Mouse (Mus musculus): ENCODE data around the gene Mettl4. TPM values are rescaled to one million over a fixed set of nuclear protein-coding genes. Genes with fewer than 3 reads are reported as not detected.
A peak's percentile ranks its signal among the peaks of the same experiment; 100 is the strongest.
"Not testable (repeated sequence)": the region's sequence is repeated elsewhere in the genome, so short reads cannot be mapped to it uniquely, and the experiment has no call there.

Mettl4 gene
- polyA plus RNA-seq, 1 experiment from 2014 or later, result 6.5 TPM

DNA sequence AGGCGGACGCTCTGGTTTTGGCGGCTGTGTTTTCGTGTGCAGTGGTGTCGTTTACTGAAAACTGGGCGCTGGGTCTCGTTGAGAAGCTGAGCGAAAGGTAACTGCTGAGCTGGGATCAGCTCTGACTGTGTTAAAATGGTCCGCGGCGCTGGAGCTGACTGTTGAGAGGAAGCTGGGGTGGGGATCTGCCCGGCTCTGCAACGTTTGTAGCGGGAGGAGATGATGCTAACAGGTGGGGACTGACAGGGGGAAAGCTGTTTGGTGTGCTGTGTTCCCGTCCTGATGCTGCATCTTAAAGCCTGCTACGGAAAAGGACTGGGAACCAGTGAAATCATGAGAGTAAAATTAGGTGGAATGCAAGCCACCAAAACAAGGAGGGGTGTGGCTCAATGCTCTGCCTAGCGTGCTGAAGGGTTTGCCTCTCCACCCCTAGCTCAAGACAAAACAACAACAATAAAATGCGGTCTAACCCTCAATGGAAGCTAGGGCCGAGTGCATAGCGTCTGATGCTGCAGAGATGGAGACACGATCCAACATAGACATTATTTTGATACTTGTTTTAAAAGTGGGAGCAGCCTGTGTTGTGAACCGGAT is 414 bp upstream of the Mettl4 start:
- Histone ChIP-seq H3K9me3 (ENCODE audit: control insufficient read depth) (no peaks in the 10 kb centered on the region), H3K4me3 (ENCODE audit: low read depth, low read length) (peak overlapping the region; percentile 68), H3K9ac (ENCODE audit: low read depth, low read length) (peak overlapping the region; percentile 78), H3K4me2 (replicated peaks; ENCODE audit: low read depth) (peak overlapping the region; percentile 74), H3K4me1 (replicated peaks; ENCODE audit: control insufficient read depth, insufficient read depth, low read length) (no peaks in the 10 kb centered on the region), H3K36me3 (ENCODE audit: control insufficient read depth, insufficient read depth) (no peaks in the 10 kb centered on the region), H3K27ac (ENCODE audit: low read depth, low read length) (peak overlapping the region; percentile 94; the same call in 1 of the 2 replicates), H3K27me3 (replicated peaks; ENCODE audit: control insufficient read depth, insufficient read depth, low read length) (no peaks in the 10 kb centered on the region)
- peak; percentile 31; the same call in 1 of the 2 replicates for ATAC-seq
- WGBS, result 1% methylated on average over 22 of the region's 22 CpGs
- TF ChIP-seq CTCF (IDR thresholded peaks at IDR 0.05; ENCODE audit: low read depth), result no peak

- WGBS, result 94% methylated on average over 4 of the region's 4 CpGs
- H3K4me1 ChIP-seq (replicated peaks; ENCODE audit: control insufficient read depth, insufficient read depth, low read length), result no peaks in the 10 kb centered on the region
- no peaks in the 10 kb centered on the region for H3K9me3 ChIP-seq (ENCODE audit: control insufficient read depth)
- peaks cover 12% of the 10 kb centered on the region; the same call in 1 of the 2 replicates for H3K36me3 ChIP-seq (ENCODE audit: control insufficient read depth, insufficient read depth)
- no peak overlapping the region for H3K27ac ChIP-seq (ENCODE audit: low read depth, low read length)
- TF ChIP-seq CTCF (IDR thresholded peaks at IDR 0.05; ENCODE audit: low read depth), result no peak
- no peak overlapping the region for H3K4me2 ChIP-seq (replicated peaks; ENCODE audit: low read depth)
- no peak overlapping the region for H3K9ac ChIP-seq (ENCODE audit: low read depth, low read length)
- no peaks in the 10 kb centered on the region for H3K27me3 ChIP-seq (replicated peaks; ENCODE audit: control insufficient read depth, insufficient read depth, low read length)
- no peak for ATAC-seq
- H3K4me3 ChIP-seq (ENCODE audit: low read depth, low read length), result no peak overlapping the region
Measured at GRCm38 (mm10) chr17:94738173-94738572, 11.6 kb downstream of the Mettl4 start.

DNA sequence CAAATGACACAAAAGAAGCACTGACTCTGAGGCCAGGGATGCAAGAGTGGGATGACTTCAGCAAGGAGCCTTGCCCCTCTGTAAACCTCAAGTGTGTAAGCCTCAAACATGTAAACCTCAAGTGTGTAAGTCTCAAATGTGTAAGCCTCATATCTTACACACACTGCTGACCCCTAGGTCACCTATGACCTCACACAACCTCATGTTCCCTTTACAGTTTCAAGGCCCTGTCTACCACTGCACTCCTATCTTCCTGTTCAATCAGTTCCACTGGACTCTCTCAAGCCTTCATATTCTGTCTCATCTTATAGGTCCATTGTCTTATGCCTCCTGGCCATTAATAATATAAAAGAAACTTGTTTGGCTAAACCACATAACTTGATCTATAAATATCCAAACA is 13.9 kb downstream of the Mettl4 start:
- no peak overlapping the region for H3K4me3 ChIP-seq (ENCODE audit: low read depth, low read length)
- H3K27me3 ChIP-seq (replicated peaks; ENCODE audit: control insufficient read depth, insufficient read depth, low read length), result no peaks in the 10 kb centered on the region
- no peaks in the 10 kb centered on the region for H3K9me3 ChIP-seq (ENCODE audit: control insufficient read depth)
- peaks cover 16% of the 10 kb centered on the region; the same call in 1 of the 2 replicates for H3K36me3 ChIP-seq (ENCODE audit: control insufficient read depth, insufficient read depth)
- no peaks in the 10 kb centered on the region for H3K4me1 ChIP-seq (replicated peaks; ENCODE audit: control insufficient read depth, insufficient read depth, low read length)
- no peak for ATAC-seq
- H3K27ac ChIP-seq (ENCODE audit: low read depth, low read length), result no peak overlapping the region
- H3K9ac ChIP-seq (ENCODE audit: low read depth, low read length), result no peak overlapping the region
- no peak for TF ChIP-seq CTCF (IDR thresholded peaks at IDR 0.05; ENCODE audit: low read depth)
- no peak overlapping the region for H3K4me2 ChIP-seq (replicated peaks; ENCODE audit: low read depth)

- no peak overlapping the region for H3K4me3 ChIP-seq (ENCODE audit: low read depth, low read length)
- no peak for ATAC-seq
- WGBS, result 66% methylated on average over 4 of the region's 4 CpGs
Measured at GRCm38 (mm10) chr17:94735437-94735836, 14.4 kb downstream of the Mettl4 start.

GRCm38 (mm10) chr17:94730416-94730815 is 19.4 kb downstream of the Mettl4 start:
- H3K4me1 ChIP-seq (replicated peaks; ENCODE audit: control insufficient read depth, insufficient read depth, low read length); H3K4me3 ChIP-seq (ENCODE audit: low read depth, low read length); H3K9ac ChIP-seq (ENCODE audit: low read depth, low read length); H3K9me3 ChIP-seq (ENCODE audit: control insufficient read depth); H3K27me3 ChIP-seq (replicated peaks; ENCODE audit: control insufficient read depth, insufficient read depth, low read length); ATAC-seq; H3K27ac ChIP-seq (ENCODE audit: low read depth, low read length); H3K4me2 ChIP-seq (replicated peaks; ENCODE audit: low read depth): not testable (repeated sequence)
- peaks cover 11% of the 10 kb centered on the region for H3K36me3 ChIP-seq (ENCODE audit: control insufficient read depth, insufficient read depth)
- peak; percentile 73 for TF ChIP-seq CTCF (IDR thresholded peaks at IDR 0.05; ENCODE audit: low read depth)
- WGBS, result 32% methylated on average over 2 of the region's 2 CpGs

More at GRCm38 (mm10) chr17:94735437-94735836, 14.4 kb downstream of the Mettl4 start:
- Histone ChIP-seq H3K27me3 (replicated peaks; ENCODE audit: control insufficient read depth, insufficient read depth, low read length) (no peaks in the 10 kb centered on the region), H3K4me1 (replicated peaks; ENCODE audit: control insufficient read depth, insufficient read depth, low read length) (no peaks in the 10 kb centered on the region), H3K4me2 (replicated peaks; ENCODE audit: low read depth) (no peak overlapping the region), H3K36me3 (ENCODE audit: control insufficient read depth, insufficient read depth) (peaks cover 15% of the 10 kb centered on the region; the same call in 1 of the 2 replicates), H3K9ac (ENCODE audit: low read depth, low read length) (no peak overlapping the region), H3K27ac (ENCODE audit: low read depth, low read length) (no peak overlapping the region), H3K9me3 (ENCODE audit: control insufficient read depth) (no peaks in the 10 kb centered on the region)
- TF ChIP-seq CTCF (IDR thresholded peaks at IDR 0.05; ENCODE audit: low read depth), result peak; percentile 63

DNA sequence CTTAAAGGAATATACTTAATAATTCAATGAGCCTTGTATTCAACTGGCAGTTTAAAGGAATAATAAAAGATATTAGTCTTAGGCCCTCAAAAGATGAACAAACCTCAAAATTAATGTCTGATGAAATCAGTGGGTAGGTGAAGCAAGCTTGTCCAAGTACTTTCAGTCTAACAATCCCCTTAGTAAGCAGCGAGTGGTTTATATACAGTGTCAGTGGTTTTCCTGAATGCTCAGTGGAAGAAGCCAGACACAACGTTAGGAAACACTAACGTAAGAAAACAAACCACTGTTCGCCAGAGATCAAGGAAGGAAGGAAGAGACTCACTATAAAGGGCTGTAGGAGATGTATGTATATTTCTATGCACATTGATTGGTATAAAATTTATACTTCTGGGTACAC is 23.1 kb downstream of the Mettl4 start:
- H3K4me2 ChIP-seq (replicated peaks; ENCODE audit: low read depth), result no peak overlapping the region
- ATAC-seq, result no peak
- no peak overlapping the region for H3K9ac ChIP-seq (ENCODE audit: low read depth, low read length)
- no peak overlapping the region for H3K27ac ChIP-seq (ENCODE audit: low read depth, low read length)
- H3K27me3 ChIP-seq (replicated peaks; ENCODE audit: control insufficient read depth, insufficient read depth, low read length), result no peaks in the 10 kb centered on the region
- peaks cover 8% of the 10 kb centered on the region for H3K36me3 ChIP-seq (ENCODE audit: control insufficient read depth, insufficient read depth)
- no peak overlapping the region for H3K4me3 ChIP-seq (ENCODE audit: low read depth, low read length)
- no peaks in the 10 kb centered on the region for H3K4me1 ChIP-seq (replicated peaks; ENCODE audit: control insufficient read depth, insufficient read depth, low read length)
- TF ChIP-seq CTCF (IDR thresholded peaks at IDR 0.05; ENCODE audit: low read depth), result no peak
- no peaks in the 10 kb centered on the region for H3K9me3 ChIP-seq (ENCODE audit: control insufficient read depth)
- WGBS, result 85% methylated on average over 4 of the region's 4 CpGs

All from intestine, postnatal 0 days (tissue).